Mouse (Mus musculus) liver, adult 2 months (tissue): ENCODE measurements around the gene Ppp1r1b. TPM values are rescaled to one million over a fixed set of nuclear protein-coding genes. Genes with fewer than 3 reads are reported as not detected.

Experiments
- DNase-seq: peaks from one replicate; pipeline ENCODE4 v3.0.0-alpha.2; 2011; ENCODE audit warnings: low read depth, low spot score; ENCODE audit errors: extremely low read depth
- H3K27ac ChIP-seq: fragments of 200-500 bp; replicated peaks from 2 replicates; pipeline ENCODE4 v1.5.1; 2012; ENCODE audit warnings: low read depth, mild to moderate bottlenecking, control low read depth, inconsistent platforms, low read length; ENCODE audit not compliant: insufficient read depth
- H3K27me3 ChIP-seq: fragments of 200-500 bp; 2 replicates; pipeline ENCODE4 v1.6.1; 2012; ENCODE audit warnings: mild to moderate bottlenecking, moderate library complexity, low read length, inconsistent platforms; ENCODE audit not compliant: control insufficient read depth, insufficient read depth
- H3K36me3 ChIP-seq: fragments of 200-500 bp; 2 replicates; pipeline ENCODE4 v1.6.1; 2012; ENCODE audit warnings: low read length, inconsistent platforms; ENCODE audit not compliant: control insufficient read depth, insufficient read depth
- H3K4me1 ChIP-seq: fragments of 200-500 bp; 2 replicates; pipeline ENCODE4 v1.6.1; 2011; ENCODE audit warnings: low read length; ENCODE audit not compliant: control insufficient read depth, insufficient read depth
- H3K4me3 ChIP-seq: fragments of 200-500 bp; 2 replicates; pipeline ENCODE4 v1.5.1; 2011; ENCODE audit warnings: low read depth, mild to moderate bottlenecking, control low read depth, low read length, moderate library complexity; ENCODE audit not compliant: insufficient read depth
- H3K79me2 ChIP-seq: fragments of 200-500 bp; 2 replicates; pipeline ENCODE4 v1.6.1; 2012; ENCODE audit warnings: inconsistent platforms, mild to moderate bottlenecking, low read length, moderate library complexity; ENCODE audit not compliant: control insufficient read depth, insufficient read depth
- H3K9ac ChIP-seq: fragments of 200-500 bp; 2 replicates; pipeline ENCODE4 v1.6.1; 2012; ENCODE audit warnings: low read depth, mild to moderate bottlenecking, control low read depth, inconsistent platforms, low read length
- CTCF ChIP-seq: fragments of 200-500 bp; IDR thresholded peaks from 2 replicates; pipeline ENCODE4 v1.5.1; 2011; ENCODE audit warnings: low read depth, low read length, control low read depth
- POLR2A ChIP-seq: fragments of 200-500 bp; IDR thresholded peaks from 2 replicates; pipeline ENCODE4 v1.6.1; 2011; ENCODE audit warnings: low read length, control low read depth; ENCODE audit not compliant: insufficient read depth; ENCODE audit errors: extremely low read depth
- WGBS: fragments of 180-500 bp; shearing (Covaris S2); methylation state at CpG from one replicate; pipeline ENCODE4 v1.1.7; 2018; 5-methylcytosine and 5-hydroxymethylcytosine counted together
- polyA plus RNA-seq: library from polyadenylated mRNA; depleted of rRNA; stranded (reverse); fragments of >200 nt; gene quantifications from 2 replicates; pipeline ENCODE4 v1.2.3, GENCODE M21; 2012
- total RNA-seq: library from RNA; depleted of rRNA; stranded (reverse); fragments of >200 nt; gene quantifications from 2 replicates; pipeline ENCODE4 v1.2.3, GENCODE M21; 2014

Ppp1r1b gene
- total and polyA plus RNA-seq, 2 experiments, result 0.55 to 4.3 TPM

DNA sequence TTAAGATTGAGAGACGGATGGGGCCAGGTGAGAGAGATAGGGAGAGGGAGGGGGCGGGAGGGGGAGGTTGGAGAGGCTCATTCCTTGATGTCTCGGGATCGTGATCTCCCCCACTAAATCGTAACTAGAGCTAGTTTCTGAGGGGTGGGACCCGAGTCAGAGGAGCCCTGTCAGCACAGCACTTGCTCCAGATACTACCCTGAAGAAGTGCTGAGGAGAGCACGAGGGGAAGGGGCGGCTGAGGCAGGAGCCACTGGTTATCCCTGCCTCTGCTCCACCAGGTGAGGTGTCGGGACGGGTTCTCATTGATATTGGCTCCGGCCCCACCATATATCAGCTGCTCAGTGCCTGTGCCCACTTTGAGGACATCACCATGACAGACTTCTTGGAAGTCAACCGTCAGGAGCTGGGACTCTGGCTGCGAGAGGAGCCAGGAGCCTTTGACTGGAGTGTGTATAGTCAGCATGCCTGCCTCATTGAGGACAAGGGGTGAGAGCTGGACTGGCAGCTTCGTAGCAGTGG lies 38.9 kb downstream of the Ppp1r1b start:
- 0 out of 2 replicates have a peak, but pooled peaks cover 4% of the 10 kb centered on the region for H3K27me3 ChIP-seq
- 58% methylated on average over 14 of the region's 14 CpGs for WGBS
- H3K4me1 ChIP-seq, result no peaks in the 10 kb centered on the region; the same call in 1 of the 2 replicates

DNA sequence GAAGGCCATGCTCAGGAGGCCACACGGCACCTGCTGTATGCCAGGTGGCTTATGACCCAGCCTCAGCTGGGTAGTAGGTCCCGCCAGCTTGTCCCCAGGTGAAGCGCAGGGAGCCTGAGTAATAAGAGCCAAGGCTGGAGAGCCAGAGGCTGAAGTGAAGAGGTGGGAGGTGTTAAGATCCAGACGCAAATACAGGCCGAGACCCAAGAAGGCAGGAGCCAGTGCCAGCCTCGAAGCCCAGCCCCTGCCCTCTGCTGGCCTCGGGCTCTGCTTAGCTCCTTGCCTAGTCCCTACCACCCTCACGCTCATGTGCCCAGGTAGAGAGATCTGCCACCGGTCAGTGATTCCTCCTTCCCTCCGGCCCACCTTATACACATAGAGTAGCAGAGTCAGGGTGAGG lies 40.1 kb downstream of the Ppp1r1b start:
- no peak for TF ChIP-seq CTCF
- no peak for TF ChIP-seq POLR2A
- no peak for DNase-seq
- no peaks in the 10 kb centered on the region for H3K79me2 ChIP-seq
- H3K27me3 ChIP-seq, result 0 out of 2 replicates have a peak, but pooled peaks cover 4% of the 10 kb centered on the region
- no peaks in the 10 kb centered on the region; the same call in 1 of the 2 replicates for H3K4me1 ChIP-seq
- H3K9ac ChIP-seq, result no peak overlapping the region
- H3K36me3 ChIP-seq, result no peaks in the 10 kb centered on the region
- WGBS, result 81% methylated on average over 10 of the region's 10 CpGs
- H3K27ac ChIP-seq, result no peak overlapping the region
- no peak overlapping the region for H3K4me3 ChIP-seq

More for the DNA sequence above, 38.9 kb downstream of the Ppp1r1b start:
- no peak overlapping the region for H3K9ac ChIP-seq
- H3K79me2 ChIP-seq, result no peaks in the 10 kb centered on the region
- DNase-seq, result no peak
- no peaks in the 10 kb centered on the region for H3K36me3 ChIP-seq
- no peak overlapping the region for H3K27ac ChIP-seq
- H3K4me3 ChIP-seq, result no peak overlapping the region
- TF ChIP-seq POLR2A, result no peak
- no peak for TF ChIP-seq CTCF

DNA sequence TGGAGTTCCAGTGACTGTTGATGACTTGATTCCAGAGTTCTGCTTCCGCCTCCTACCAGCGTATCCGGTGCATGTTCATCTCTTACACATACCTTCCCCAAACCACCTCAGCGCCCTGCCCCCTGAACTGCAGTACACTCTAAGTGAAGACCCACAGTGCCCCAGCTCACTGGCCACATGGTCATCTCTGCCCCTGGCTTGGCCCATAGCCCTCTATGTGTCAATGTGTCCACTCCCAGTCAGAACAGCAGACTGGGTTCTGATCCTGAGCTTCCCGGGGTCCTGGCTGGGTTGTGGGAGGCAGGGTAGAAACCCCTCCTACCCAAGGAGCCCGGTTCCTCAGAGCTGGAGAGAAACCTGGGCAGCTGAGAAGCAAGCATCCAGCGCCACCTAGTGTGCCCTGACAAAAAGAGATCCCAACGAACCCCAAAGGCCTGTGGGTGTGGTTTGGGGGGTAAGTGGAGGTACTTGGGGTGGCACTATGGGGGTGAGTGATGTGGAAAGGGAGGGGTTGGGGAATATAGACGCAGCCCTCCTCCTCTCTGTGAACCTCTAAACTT lies 41.1 kb downstream of the Ppp1r1b start:
- no peak for DNase-seq
- WGBS, result 41% methylated on average over 9 of the region's 9 CpGs
- no peaks in the 10 kb centered on the region for H3K79me2 ChIP-seq

DNA sequence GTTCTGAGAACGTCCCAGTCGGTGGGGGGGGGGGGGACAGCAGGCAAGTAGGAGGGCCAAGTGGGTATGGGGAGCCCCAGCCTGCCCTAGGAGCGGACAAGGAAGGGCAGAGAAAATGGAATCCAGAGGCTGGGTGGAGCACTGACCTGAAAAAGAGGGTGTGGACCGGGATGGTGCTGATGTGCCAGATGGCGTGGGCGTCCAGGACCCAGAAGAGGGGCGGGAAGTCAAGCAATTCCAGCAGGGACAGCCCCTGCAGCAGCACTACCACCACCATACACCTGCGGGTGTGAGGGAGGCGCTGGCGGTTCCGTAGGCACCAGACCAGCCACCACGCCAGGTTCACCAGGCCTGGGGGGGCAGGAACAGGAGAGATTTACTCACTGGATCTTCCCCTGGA lies 41.9 kb downstream of the Ppp1r1b start:
- DNase-seq, result no peak
- 0 out of 2 replicates have a peak, but pooled peaks cover 4% of the 10 kb centered on the region for H3K27me3 ChIP-seq
- no peaks in the 10 kb centered on the region; the same call in 1 of the 2 replicates for H3K4me1 ChIP-seq
- H3K79me2 ChIP-seq, result no peaks in the 10 kb centered on the region
- H3K27ac ChIP-seq, result no peak overlapping the region
- H3K4me3 ChIP-seq, result no peak overlapping the region
- TF ChIP-seq CTCF (no peak), POLR2A (no peak)
- 83% methylated on average over 12 of the region's 12 CpGs for WGBS
- no peak overlapping the region for H3K9ac ChIP-seq
- H3K36me3 ChIP-seq, result no peaks in the 10 kb centered on the region

More for the DNA sequence above, 41.1 kb downstream of the Ppp1r1b start:
- Histone ChIP-seq H3K27ac (no peak overlapping the region), H3K9ac (no peak overlapping the region), H3K36me3 (no peaks in the 10 kb centered on the region), H3K27me3 (0 out of 2 replicates have a peak, but pooled peaks cover 4% of the 10 kb centered on the region), H3K4me1 (no peaks in the 10 kb centered on the region; the same call in 1 of the 2 replicates), H3K4me3 (no peak overlapping the region)
- TF ChIP-seq CTCF (peak; percentile 55), POLR2A (no peak)

DNA sequence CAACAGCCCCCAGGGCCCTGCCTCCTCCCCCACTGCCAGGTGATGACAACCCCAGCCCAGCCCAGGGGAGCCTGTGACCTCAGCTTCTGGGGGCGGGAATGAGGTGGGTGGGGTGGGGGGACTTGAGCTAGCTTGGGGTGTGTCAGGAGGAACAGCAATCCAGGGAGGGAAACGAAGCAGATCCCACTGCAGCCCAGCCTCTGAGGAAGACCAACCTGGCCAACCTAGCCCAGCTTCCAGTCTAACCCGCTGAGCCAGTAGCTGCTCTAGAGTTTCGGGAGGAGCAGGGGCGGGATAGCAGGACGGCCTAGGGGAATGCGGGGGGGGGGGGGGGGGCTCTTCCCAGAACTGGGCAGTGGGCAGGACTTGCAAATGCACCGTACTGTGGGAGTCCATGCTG lies 43.8 kb downstream of the Ppp1r1b start:
- H3K79me2 ChIP-seq, result no peaks in the 10 kb centered on the region
- no peak overlapping the region for H3K9ac ChIP-seq
- H3K4me3 ChIP-seq, result no peak overlapping the region
- DNase-seq, result no peak
- no peak overlapping the region for H3K27ac ChIP-seq
- TF ChIP-seq CTCF (no peak), POLR2A (no peak)
- 73% methylated on average over 8 of the region's 8 CpGs for WGBS
- no peaks in the 10 kb centered on the region for H3K4me1 ChIP-seq
- no peaks in the 10 kb centered on the region for H3K27me3 ChIP-seq
- no peaks in the 10 kb centered on the region for H3K36me3 ChIP-seq

DNA sequence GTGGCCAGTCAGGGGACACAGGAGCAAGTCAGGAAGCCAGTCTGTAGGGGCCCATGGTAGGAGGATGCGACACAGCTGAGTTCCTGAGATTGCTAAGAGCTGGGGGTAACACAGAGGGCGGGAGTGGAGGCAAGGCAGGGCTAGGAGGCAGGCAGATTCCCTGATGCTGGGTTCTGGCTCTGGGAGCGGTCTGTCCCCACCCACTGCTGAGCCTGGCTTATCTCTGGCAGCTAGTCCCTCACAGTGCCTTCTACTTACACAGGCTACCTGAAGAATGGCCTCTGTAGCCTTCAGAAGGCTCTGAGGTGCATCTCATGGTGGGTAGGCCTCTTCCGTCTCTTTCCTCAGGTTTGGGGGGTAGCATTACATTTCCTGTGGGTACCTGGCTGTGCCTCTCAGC lies 44.4 kb downstream of the Ppp1r1b start:
- Histone ChIP-seq H3K4me1 (no peaks in the 10 kb centered on the region), H3K36me3 (no peaks in the 10 kb centered on the region), H3K27ac (no peak overlapping the region), H3K79me2 (no peaks in the 10 kb centered on the region), H3K27me3 (no peaks in the 10 kb centered on the region), H3K9ac (no peak overlapping the region), H3K4me3 (no peak overlapping the region)
- WGBS, result 92% methylated on average over 4 of the region's 4 CpGs
- TF ChIP-seq POLR2A (no peak), CTCF (no peak)
- no peak for DNase-seq
